Mouse (Mus musculus) thymus, adult 2 months (tissue): ENCODE data around the gene Ankrd6.

Experiments
- CTCF ChIP-seq: fragments of 200-500 bp; IDR thresholded peaks from 2 replicates; pipeline ENCODE4 v1.5.1; 2012; ENCODE audit warnings: mild to moderate bottlenecking, control low read depth, low read length, moderate library complexity, borderline replicate concordance; ENCODE audit not compliant: control insufficient read depth, poor library complexity, insufficient read depth; ENCODE audit errors: extremely low read depth
- POLR2A ChIP-seq: fragments of 200-500 bp; IDR thresholded peaks from 2 replicates; pipeline ENCODE4 v1.6.1; 2012; ENCODE audit warnings: mild to moderate bottlenecking, low read length, control low read depth, moderate library complexity; ENCODE audit not compliant: control insufficient read depth, poor library complexity, insufficient read depth; ENCODE audit errors: extremely low read depth

DNA sequence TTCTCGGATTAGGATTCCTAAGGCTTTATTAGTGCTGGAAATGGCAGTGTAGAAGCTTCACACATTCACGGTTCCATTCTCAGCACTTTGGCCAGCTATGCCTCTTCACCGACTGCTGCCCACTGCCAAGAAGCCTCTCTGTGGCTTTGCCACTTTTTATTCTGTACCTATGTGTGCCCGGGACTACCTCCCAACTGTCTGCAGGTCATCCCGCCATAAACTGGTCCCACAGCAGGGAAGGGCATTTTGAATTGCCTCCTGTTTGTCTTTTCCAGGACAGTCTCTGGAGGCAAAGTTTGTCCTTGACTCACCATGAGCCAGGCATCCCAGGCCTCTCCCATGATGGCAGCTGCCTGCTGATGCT lies 59.9 kb downstream of the Ankrd6 start:
- no peak for TF ChIP-seq CTCF
- TF ChIP-seq POLR2A, result no peak
